Mouse (Mus musculus) layer of hippocampus, adult 9-10 months (tissue): ENCODE measurements around the gene Kcnv2.

Source experiments
- DNase-seq: peaks from one replicate; pipeline ENCODE4 v3.0.0; 2022; ENCODE audit warnings: low spot score

The Kcnv2 gene

DNA sequence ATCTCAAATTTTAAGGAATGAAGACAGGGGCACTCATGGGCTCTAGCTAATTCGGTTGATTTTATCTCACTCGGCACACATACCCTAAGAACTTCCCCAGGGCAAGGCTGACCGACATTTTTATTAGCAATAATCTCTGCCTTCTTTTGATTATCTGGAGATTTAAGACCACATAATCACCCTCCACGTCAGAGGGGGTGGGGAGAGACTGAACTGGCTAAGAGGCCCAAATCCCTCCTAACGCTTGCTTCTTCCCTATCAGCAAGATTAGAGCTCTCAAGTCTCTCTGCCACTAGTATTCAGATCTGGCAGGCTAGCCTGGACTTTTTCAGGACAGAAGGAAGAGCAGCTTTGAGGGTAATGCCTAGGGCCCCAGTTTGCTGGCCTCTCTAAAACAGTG, at the start of gene Kcnv2:
Gene Kcnv2, plus strand, starts transcription at position 308 of the 400 bp plus-strand sequence.
- DNase-seq: no peak

DNA sequence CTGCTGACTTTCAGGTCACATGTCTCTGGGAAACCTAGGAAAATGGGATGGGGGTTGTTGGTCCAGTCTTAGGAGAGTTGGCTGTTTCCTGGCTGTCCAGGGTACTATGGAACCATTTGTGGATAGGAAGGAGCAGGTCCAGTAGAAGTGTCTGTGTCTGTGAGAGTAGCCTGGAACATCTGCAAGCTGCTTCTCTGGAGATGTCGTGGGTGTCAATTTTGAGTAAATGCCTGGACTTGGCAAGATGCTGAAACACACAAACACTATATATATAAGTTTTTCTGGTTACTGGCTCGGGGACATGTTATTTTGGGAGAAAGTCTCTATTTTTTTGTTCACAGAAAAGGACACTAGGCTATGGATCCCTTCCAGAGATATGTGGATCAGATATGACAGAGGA, 49.0 kb upstream of the Kcnv2 start:
- no peak for DNase-seq

DNA sequence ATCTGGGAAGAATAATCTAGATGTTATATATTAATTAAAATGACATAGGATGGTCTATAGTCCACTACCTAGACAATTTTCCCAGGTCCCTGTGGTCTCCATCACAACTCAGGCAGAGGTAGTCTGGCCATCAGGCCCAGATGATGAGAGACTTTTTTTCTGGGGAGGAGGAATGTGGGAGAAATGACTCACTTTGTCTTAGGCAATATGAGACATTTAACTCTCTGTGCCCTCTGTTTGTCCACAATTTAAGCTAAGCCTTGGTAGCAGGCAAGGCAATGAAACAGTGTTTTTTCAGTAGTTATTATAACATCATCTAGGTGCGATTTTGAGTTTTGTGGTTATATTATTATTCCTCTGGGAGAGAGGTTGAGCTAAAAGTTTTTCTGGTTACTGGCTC, 48.0 kb upstream of the Kcnv2 start:
- no peak for DNase-seq

- no peak for DNase-seq
Measured at GRCm38 (mm10) chr19:27279174-27279573, 43.2 kb upstream of the Kcnv2 start.

DNA sequence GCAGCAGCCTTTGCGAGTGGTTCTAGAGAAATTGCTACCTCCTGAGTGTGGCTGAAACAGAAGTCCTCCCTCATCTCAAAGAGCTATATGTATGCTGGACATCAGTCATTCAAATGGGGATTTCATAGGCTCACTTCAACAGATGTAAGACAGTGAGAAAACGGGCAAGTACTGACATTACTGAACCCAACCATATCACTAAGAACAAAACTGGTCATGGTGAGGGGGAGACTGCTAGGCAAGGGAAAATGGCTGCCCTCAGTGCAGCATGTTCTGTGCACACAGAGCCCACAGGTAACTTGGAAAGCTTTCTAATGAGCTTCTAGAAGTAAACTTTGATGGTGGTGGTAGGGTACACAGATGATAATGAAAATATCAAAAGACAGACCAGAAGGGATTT, 12.3 kb upstream of the Kcnv2 start:
- DNase-seq: no peak

- no peak for DNase-seq
Measured at GRCm38 (mm10) chr19:27311311-27311710, 11.1 kb upstream of the Kcnv2 start.

DNA sequence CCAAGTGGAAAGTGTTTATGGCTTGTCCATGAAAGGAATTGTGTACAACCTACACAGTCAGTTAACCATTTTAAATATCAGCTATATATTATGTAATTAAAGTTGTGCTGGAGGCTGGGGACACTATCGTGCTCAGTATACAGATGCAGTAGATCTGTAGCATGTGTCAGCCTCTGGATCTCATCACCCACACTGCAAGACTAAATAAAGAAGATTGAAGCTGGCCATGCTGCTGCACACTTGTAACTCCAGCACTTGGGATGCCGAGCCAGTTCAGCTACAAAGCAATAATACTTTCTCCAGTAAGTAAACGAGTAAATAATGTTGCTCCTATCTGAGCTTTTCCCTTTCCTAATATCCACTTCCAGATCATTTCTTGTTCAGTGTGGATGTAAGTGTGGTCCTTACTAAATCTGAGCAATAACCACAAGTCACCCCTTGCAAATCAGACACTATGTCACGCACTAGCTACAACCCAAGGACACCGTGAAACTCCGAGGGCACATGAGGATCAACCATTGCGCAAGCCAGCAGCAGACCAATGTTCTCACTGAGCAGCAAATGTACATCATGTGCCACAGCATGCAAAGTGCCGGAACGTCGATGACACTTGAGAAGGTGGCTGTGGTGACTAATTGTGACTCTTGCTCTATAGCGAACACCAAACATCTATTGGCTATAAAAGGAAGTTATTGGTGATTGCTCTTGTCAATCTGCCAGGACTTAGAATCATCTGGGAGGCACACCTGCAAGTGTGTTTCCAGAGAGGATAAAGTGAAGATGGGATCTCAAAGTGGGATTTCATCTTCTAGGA, 9.9 kb upstream of the Kcnv2 start:
- DNase-seq: no peak

GRCm38 (mm10) chr19:27313080-27313413, 9.3 kb upstream of the Kcnv2 start:
- DNase-seq: no peak

DNA sequence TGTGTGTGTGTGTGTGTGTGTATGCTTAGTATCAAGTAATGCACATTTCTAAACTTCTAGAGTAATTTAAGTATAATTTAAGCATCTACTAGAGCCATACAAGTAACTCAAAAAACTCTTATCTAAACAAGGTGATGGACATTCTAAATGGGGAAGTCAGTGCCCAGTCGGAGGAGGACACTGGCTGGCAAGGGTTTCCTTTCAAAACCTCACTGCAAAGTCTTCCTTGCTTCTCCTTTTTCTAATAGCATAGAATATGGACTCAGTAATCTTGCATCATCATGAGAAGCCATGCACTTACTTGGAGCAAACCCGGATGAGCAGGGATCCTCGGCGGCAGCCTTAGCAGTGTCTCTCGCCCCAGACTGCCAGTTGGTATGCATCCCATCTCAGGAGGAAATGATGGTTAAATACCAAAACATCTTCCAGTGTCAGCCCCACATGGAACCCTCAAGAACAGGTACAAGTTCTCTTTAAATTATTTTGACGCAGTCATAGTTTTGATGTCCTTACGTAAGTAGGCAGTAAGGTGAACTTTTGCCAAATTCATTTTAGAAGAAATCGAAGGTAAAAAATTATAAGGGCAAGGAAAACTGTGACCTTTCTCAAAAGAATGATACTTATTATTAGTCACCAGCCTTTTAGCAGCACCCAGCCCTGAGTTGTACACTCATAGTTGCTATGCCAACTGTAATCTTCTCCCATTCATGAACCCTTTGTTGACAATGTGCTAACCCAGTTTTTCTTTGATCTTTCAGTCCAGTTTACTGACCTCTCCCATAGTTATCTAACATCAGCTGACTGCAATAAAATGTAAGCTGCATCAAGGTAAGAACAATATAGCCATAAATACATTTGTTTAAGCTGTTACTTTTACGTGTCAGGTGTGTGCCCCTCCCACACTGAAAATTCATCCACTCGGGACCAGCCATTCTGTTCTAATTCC, 5.8 kb upstream of the Kcnv2 start:
- no peak for DNase-seq

- DNase-seq: peak; percentile 9
Measured at GRCm38 (mm10) chr19:27317337-27317736, 5.1 kb upstream of the Kcnv2 start.

GRCm38 (mm10) chr19:27322911-27323627, 681 bp downstream of the Kcnv2 start:
- DNase-seq: no peak

DNA sequence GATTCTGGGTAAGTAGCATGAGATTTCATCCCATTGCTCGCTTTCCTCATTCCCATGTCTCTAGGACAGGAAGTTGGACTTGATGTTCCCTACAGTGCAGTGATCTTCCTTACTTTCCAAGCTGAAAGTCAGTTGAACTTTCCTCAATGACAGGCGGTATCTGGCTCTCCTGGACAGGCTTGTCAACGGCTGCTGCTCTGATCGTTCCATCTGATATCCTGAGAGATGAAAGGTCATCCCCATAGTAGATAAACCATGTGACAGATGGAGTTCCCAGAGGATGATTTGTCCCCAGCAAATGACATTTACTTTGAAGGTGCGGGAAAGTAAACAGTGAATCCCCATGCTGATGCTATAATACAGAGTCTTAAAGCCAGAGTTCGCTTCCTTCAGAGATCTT, 3.2 kb downstream of the Kcnv2 start:
- no peak for DNase-seq

DNA sequence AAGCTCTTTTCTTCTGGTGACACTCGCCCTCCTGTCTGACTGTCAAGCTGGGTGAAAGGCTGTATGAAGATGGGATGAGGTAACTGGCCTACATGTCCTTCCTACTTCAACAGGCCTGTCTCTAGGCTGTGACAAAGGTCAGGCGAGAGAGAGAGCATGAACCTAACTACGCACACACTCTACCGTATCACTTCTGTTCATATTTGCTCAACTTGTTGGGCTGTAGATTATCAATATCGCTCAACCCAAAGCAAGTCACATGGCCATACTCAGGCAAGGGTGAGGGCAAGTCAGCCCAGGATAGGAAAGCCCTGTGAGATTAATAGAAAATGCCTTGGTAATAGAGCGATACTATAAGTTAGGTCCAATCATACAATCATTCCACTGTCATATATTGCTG, 5.2 kb downstream of the Kcnv2 start:
- no peak for DNase-seq

GRCm38 (mm10) chr19:27328166-27328565, 5.8 kb downstream of the Kcnv2 start:
- no peak for DNase-seq

GRCm38 (mm10) chr19:27328644-27329043, 6.3 kb downstream of the Kcnv2 start:
- no peak for DNase-seq

- no peak for DNase-seq
Measured at GRCm38 (mm10) chr19:27332207-27332794, 9.9 kb downstream of the Kcnv2 start.

- no peak for DNase-seq
Measured at GRCm38 (mm10) chr19:27336126-27336917, 13.9 kb downstream of the Kcnv2 start.

DNA sequence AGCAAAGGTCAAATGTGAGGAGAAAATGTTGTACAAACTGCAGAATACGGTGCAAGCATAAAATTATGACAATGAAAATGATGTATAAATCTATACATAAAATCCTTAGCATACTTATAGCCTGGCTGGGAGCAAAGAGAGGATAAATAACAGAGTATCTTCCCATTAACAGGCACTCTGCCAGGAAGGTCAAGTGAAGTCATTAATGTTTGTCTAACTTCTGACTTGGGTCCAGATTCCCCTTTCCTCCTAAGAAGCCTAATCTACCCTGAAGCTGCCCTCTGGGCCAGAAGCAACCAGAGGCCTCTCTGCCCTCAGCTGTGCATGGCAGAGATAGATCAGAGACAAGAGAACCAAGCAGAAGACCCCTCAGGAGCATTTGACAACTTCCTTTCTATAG, 24.1 kb downstream of the Kcnv2 start:
- DNase-seq: no peak

DNA sequence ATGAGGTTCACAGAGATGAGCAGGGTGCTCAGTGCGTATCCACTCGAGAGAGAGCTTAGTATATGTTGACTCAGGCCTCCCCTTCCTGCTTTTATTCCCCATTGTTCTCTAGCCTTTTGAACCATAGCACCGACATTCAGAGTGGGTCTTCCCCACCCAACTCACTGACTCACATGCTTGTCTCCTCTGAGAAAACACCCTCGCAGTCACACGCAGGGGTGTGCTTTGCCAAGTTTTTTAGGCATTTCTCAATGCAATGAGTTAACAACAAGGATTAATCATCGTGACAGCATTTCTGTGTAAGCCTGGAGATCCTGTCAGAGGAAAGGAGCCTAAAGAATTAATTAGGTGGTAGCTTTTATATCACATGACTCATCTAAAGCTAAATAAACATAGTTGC, 29.3 kb downstream of the Kcnv2 start:
- DNase-seq: peak; percentile 9

DNA sequence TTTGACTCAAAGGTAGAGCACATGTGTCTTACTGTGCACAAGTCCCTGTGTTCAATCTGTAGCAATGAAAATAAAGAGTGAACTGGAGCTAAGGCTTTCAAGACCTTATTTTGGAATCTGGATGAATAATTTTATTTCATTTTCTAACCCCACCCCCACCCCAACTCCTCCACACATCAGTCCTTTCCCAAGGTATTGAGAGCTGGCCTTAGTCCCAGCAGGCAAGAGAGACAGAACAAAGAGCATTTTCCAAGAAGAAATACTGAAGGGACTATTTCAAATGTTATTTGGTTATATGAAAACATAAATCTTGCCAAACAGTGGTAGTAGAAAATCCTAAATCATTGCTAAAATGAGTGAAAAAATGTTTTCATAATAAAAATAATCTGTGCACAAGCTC, 38.0 kb downstream of the Kcnv2 start:
- no peak for DNase-seq

DNA sequence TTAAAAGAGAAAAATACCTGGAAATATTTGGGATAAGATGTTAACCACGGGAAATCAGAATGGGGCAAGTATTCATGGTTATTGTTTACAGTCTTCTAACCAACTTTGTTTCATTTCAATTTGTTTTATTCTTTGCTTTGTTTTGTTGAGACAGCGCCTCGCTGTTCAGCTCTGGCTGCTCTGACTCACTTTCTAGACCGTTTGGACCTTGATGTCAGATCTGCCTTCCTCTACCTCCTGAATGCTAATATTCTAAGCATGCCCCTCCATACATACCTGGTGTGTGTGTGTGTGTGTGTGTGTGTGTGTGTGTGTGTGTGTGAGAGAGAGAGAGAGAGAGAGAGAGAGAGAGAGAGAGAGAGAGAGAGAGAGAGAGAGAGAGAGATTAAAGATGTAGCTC, 41.5 kb downstream of the Kcnv2 start:
- no peak for DNase-seq
